Mouse (Mus musculus): ENCODE results near the gene L3mbtl1.

DNA sequence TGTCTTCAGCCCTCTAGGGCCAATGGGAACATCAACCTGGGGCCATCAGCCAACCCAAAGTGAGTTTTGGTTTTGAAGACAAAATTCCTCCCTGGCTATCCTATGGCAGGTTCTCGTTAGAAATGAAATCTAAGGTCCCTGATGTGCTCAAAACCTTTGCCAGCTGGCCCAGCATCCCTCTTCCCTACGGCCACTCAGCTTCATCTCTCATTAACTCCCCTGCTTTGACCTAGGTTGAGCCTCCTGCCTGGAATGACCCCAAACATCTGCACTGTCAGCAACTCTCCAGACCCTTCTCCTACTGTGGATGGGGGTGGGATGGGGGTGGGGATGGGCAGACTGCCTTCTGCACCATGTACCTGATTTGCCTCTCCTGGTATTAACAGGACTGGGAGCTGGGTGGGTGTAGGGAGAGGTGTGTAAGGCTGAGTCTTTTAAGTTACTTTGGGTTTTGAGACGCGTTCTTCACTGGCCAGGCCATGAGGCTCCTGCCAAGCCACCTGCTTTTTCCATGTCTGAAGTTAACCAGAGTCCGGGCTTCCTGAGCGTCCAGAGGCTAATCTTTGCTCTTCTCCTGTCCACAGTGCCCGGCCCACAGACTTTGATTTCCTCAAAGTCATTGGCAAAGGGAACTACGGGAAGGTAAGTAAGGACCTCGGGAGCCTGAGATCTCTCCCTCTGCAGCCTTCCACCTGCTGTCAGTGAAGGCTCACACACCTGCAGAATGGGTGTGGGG is 50.8 kb downstream of the L3mbtl1 start:
- TF ChIP-seq CTCF (IDR thresholded peaks at IDR 0.05; ENCODE audit: extremely low read depth, insufficient read length, insufficient replicate concordance, low read depth, low read length) (no peak), POLR2A (IDR thresholded peaks at IDR 0.05; ENCODE audit: low read depth, low read length) (no peak)
